Mouse (Mus musculus): ENCODE measurements around the gene Rwdd4a.

Gene Rwdd4a

GRCm38 (mm10) chr8:47533344-47534125, at the start of gene Rwdd4a, which contains the start of gene Trappc11:
TSS of gene Rwdd4a (plus strand) at chr8:47533664.
TSS of gene Trappc11 (minus strand) at chr8:47533470.
- peak; percentile 100 for DNase-seq

- peak; percentile 76 for DNase-seq
Measured at GRCm38 (mm10) chr8:47487231-47487630, 46.2 kb upstream of the Rwdd4a start.

DNA sequence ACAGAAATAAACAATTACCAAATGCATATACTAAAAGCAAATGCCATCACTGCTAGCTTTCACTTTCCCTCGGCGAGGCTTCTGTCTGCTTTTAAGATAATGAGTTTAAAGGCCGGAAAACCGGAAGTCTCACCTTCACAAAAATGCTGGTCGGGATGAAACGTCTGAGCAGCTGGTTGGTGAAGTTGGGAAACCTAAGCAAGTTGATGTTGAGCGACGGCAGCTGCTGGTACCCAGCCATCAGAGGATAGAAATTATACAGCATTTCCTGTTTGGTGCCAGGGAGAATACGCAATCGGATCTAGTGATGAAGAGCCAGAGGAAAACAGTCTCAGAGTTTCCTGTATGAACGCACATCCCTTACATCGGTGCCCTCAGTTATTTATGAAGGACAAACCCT, 40.4 kb upstream of the Rwdd4a start:
- peak; percentile 71 for DNase-seq

GRCm38 (mm10) chr8:47494602-47495153, 38.8 kb upstream of the Rwdd4a start:
- peak; percentile 68 for DNase-seq

GRCm38 (mm10) chr8:47495428-47495827, 38.0 kb upstream of the Rwdd4a start:
- peak; percentile 92 for DNase-seq

DNA sequence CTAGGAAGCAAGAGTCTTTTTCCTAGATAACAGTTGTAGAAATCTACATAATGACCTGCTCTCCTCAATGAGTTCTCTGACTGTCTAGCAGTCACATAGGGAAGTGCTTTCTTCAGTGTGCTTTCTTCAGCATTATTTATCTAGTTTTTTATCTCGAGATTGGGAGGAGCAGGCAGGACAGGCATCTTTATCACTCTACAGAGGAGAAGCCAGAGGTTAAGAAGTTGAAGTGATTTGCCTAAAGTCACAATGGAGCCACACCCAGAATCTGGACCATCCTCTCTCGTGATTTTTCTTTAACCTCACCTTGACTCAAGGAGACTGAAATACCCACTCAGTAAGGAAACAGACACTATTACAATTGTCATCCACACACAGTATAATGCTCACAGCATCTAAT, 31.5 kb upstream of the Rwdd4a start:
- peak; percentile 48 for DNase-seq

DNA sequence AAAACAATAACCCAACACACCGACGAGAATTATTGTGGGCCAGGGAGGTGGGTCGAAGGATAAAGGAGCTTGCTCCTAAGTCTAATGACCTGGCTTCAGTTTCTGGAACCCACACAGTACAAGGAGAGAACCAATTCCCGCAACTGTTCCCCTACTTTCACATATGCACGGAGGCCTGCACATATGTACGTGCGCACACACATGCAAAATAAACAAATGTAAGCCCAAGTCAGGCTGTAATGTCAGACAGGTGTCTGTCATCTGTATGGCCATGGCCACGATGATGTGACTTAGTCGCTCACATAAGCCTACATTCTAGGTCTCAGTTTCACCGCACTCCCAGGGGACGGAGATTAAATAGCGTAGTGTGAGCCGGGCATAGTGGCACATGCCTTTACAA, 30.9 kb upstream of the Rwdd4a start:
- DNase-seq, result peak; percentile 68

- peak; percentile 76 for DNase-seq
Measured at GRCm38 (mm10) chr8:47505431-47505830, 28.0 kb upstream of the Rwdd4a start.

GRCm38 (mm10) chr8:47510930-47511329, 22.5 kb upstream of the Rwdd4a start:
- DNase-seq, result peak; percentile 61

- peak; percentile 68 for DNase-seq
Measured at GRCm38 (mm10) chr8:47513601-47514000, 19.9 kb upstream of the Rwdd4a start.

GRCm38 (mm10) chr8:47528094-47528493, 5.4 kb upstream of the Rwdd4a start:
- no peak for DNase-seq

DNA sequence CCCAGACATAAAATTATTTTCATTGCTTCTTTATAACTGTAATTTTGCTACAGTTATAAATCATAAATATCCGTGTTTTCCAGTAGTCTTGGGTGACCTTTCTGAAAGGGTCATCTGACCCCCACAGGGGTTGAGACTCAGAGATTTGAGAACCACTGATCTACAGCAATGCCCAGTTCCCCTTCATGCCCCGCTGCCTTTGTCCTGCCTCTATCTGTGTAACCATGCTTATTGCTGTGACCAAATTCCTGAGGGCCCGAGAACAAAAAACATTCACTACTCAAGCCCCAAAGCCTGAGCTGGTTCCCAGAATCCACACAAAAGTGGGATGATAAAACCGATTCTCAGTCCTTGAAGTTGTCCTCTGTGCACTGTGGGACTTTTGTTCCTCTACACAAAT, 4.9 kb downstream of the Rwdd4a start:
- DNase-seq, result peak; percentile 59

DNA sequence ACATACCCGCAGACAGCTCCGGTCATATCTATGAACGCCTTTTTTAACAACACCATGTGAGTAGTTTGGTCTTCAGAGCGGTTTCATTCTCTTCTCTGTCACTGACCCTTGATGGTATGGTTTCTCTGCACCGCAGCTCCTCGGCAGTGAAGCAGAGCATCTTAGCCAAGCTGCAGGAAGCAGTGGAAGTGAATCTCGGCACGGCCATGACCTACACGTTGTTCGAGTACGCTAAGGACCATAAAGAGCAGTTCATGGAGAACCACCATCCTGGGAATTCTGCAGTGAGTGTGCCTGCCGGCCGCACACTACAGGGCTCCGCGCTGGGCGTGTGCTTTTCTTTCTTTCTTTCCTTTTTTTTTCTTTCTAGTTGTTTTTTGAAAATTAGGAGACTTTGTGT, 9.3 kb downstream of the Rwdd4a start:
- peak; percentile 67 for DNase-seq

- peak; percentile 61 for DNase-seq
Measured at GRCm38 (mm10) chr8:47544094-47544493, 10.6 kb downstream of the Rwdd4a start.

GRCm38 (mm10) chr8:47547102-47547501, 13.6 kb downstream of the Rwdd4a start:
- peak; percentile 73 for DNase-seq

GRCm38 (mm10) chr8:47553613-47554012, 20.1 kb downstream of the Rwdd4a start:
- peak; percentile 44 for DNase-seq

- DNase-seq, result peak; percentile 96
Measured at GRCm38 (mm10) chr8:47556446-47556845, 23.0 kb downstream of the Rwdd4a start.

GRCm38 (mm10) chr8:47558274-47558673, 24.8 kb downstream of the Rwdd4a start:
- DNase-seq, result peak; percentile 83

- peak; percentile 4 for DNase-seq
Measured at GRCm38 (mm10) chr8:47560801-47561200, 27.3 kb downstream of the Rwdd4a start.

- peak; percentile 34 for DNase-seq
Measured at GRCm38 (mm10) chr8:47566551-47566950, 33.1 kb downstream of the Rwdd4a start.

GRCm38 (mm10) chr8:47568098-47568497, 34.6 kb downstream of the Rwdd4a start:
- DNase-seq, result peak; percentile 77

DNA sequence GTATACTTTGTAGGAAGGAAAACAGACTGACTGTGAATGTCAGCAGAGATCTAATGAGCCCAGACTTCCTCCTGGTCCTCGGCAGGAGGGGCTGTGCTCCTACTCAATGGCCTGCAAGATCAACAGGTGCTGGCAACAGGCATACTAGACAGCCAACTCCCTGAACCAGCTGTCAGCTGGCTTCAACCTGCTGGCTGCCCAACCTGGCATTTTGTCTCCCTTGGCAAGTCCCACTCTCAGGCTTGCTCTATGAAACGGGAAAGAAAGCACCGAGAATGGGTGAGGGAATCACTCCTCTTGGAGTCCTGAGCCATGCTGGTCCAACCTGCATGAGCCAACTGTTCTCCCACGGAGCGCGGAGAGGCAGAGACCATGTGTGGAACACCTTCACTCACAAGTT, 36.7 kb downstream of the Rwdd4a start:
- peak; percentile 56 for DNase-seq

DNA sequence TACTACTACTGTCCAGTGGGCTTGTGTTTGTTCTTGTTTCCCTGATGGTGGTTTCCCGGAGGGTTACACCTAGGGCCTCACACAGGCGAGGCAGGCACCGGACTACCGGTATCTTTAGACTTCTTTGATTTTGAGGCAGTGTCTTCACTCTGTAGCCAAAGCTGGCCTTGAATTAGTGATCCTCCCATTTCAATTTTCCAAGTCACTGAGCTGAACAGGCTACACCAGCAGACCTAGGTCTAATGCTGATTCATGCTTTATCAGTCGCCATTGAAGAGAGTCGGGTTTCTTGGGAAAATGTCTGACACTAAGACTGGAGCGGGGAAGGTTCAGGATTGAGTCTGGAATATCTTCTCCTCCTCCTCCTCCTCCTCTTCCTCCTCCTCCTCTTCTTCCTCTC, 40.0 kb downstream of the Rwdd4a start:
- no peak for DNase-seq

DNA sequence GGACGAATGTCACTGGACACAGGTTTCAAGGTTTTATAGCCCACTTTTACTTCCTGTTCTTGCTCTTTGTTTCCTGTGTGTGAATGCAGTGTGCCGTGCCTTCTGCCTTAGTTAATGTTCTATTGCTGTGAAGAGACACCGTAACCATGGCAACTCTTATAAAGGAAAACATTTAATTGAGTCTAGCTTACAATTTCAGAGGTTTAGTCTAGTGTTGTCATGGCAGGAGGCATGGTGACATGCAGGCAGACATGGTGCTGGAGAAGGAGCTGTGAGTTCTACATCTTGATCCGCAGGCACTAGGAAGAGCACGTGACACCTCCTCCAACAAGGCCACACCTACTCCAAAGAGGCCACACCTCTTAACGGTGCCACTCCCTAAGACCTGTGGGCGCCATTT, 48.0 kb downstream of the Rwdd4a start:
- no peak for DNase-seq

- peak; percentile 35 for DNase-seq
Measured at GRCm38 (mm10) chr8:47588616-47589015, 55.2 kb downstream of the Rwdd4a start.

Data from heart, adult 11 months (tissue).